Mouse (Mus musculus): ENCODE measurements around the gene Gm21637. TPM values are rescaled to one million over a fixed set of nuclear protein-coding genes. Genes with fewer than 3 reads are reported as not detected.
"Not testable (repeated sequence)": the region's sequence is repeated elsewhere in the genome, so short reads cannot be mapped to it uniquely, and the experiment has no call there.

The Gm21637 gene
- polyA plus RNA-seq (2015; fragmentation: Nextera tagmentation; extraction: Ambion mirVana): not detected in 2 replicates

DNA sequence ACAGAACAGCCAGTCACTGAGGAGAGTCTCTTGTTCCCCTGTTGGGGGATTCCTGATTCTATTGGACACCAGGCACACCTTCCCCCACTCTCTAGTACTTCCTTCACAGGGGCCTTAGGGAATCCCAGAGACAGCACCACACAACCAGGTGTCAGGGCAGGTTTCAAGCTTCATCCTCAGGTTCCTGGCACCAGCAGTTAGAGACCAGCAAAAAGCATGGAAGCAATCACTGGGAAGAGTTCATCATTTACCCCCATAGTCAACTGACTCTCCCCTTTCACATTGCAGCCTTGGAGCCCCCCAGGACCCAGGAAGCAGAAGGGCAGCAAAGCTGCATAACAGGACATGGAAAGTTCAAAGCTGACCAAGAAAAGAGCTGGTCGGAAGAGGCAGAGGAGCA lies at the start of gene Gm21637:
TSS of gene Gm21637 (plus strand) at position 301 of the 400 bp plus-strand sequence.
- WGBS: no CpG with 5 or more reads among the region's 1 CpGs
- H3K9me3 ChIP-seq; H3K4me3 ChIP-seq; H3K36me3 ChIP-seq; H3K4me2 ChIP-seq (replicated peaks); H3K4me1 ChIP-seq; H3K9ac ChIP-seq; ATAC-seq (ENCODE audit: low FRiP score, low read depth); H3K27ac ChIP-seq; H3K27me3 ChIP-seq: not testable (repeated sequence)

Other genes starting within 250 kb of the Gm21637 start
- gene Btbd35f25, start 244.9 kb upstream of the Gm21637 start, polyA plus RNA-seq (2015; fragmentation: Nextera tagmentation; extraction: Ambion mirVana): not detected in 2 replicates
- gene Btbd35f22, start 85.8 kb downstream of the Gm21637 start, polyA plus RNA-seq (2015; fragmentation: Nextera tagmentation; extraction: Ambion mirVana): not detected in 2 replicates

Measured in limb, embryonic 13.5 days (tissue).